ENCODE assay signal across 26 mouse cellular contexts in genomic region chr5:120471538-120471937, GRCm38 (mm10). TPM values are rescaled to one million over a fixed set of nuclear protein-coding genes. Genes with fewer than 3 reads are reported as not detected.
DNase-seq lines count a peak whose midpoint lies in the region; ATAC-seq lines count a peak whose summit lies in the region.
"Had no signal": no experiment of that assay in that cellular context is flagged by ENCODE, and none has a peak within 500 bp of the region (broad histone marks: within the 10 kb centered on the region; RNA-seq: fewer than 3 reads in every experiment).

No protein-coding gene starts in this region.

- ATAC-seq in limb, embryonic 11.5 days (ENCODE audit: insufficient number of reproducible peaks, low FRiP score, low TSS enrichment, low read depth) = 0 out of 2 replicates have a peak, but pooled peaks have one; percentile 55
- ATAC-seq in intestine, embryonic 15.5 days = peak; percentile 49
- ATAC-seq in kidney, embryonic 15.5 days (replicated peaks; ENCODE audit: low FRiP score) = 0 out of 2 replicates have a peak, but pooled peaks have one; percentile 47
- ATAC-seq in stomach, embryonic 16.5 days (ENCODE audit: insufficient read depth, low FRiP score) = 0 out of 2 replicates have a peak, but pooled peaks have one; percentile 34
- ATAC-seq: lung, postnatal 0 days; midbrain, embryonic 16.5 days had no signal

- WGBS in limb, embryonic 11.5 days = 44% methylated on average over 4 of the region's 4 CpGs
- 48% methylated on average over 4 of the region's 4 CpGs for WGBS in limb, embryonic 10.5 days
- 36% methylated on average over 4 of the region's 4 CpGs for WGBS in intestine, embryonic 15.5 days
- WGBS in kidney, embryonic 15.5 days = 28% methylated on average over 4 of the region's 4 CpGs
- 37% methylated on average over 4 of the region's 4 CpGs for WGBS in stomach, embryonic 16.5 days

- H3K9me3 ChIP-seq in limb, embryonic 11.5 days (ENCODE audit: control insufficient read depth, low read length) = no peaks in the 10 kb centered on the region
- no peaks in the 10 kb centered on the region for H3K9me3 ChIP-seq in limb, embryonic 10.5 days (replicated peaks)
- H3K9me3 ChIP-seq in intestine, embryonic 15.5 days = no peaks in the 10 kb centered on the region
- no peaks in the 10 kb centered on the region for H3K9me3 ChIP-seq in kidney, embryonic 15.5 days (replicated peaks)
- no peaks in the 10 kb centered on the region for H3K9me3 ChIP-seq in stomach, embryonic 16.5 days (replicated peaks; ENCODE audit: control insufficient read depth, low read length)
- H3K9me3 ChIP-seq: embryonic facial prominence, embryonic 12.5 days; forebrain, embryonic 12.5 days; G1E; heart, embryonic 15.5 days; hindbrain, embryonic 13.5 days; neural tube, embryonic 13.5 days had no signal

- no peak overlapping the region for H3K9ac ChIP-seq in limb, embryonic 11.5 days (ENCODE audit: low read length)
- H3K9ac ChIP-seq in intestine, embryonic 15.5 days = no peak overlapping the region
- no peak overlapping the region for H3K9ac ChIP-seq in kidney, embryonic 15.5 days
- H3K9ac ChIP-seq in stomach, embryonic 16.5 days (ENCODE audit: low read length) = no peak overlapping the region
- H3K9ac ChIP-seq: embryonic facial prominence, embryonic 12.5 days; forebrain, embryonic 12.5 days; heart, embryonic 15.5 days; hindbrain, embryonic 13.5 days; liver, embryonic 14.5 days; neural tube, embryonic 13.5 days had no signal

- H3K4me3 ChIP-seq in limb, embryonic 11.5 days (ENCODE audit: low read depth, low read length) = no peak overlapping the region
- no peak overlapping the region for H3K4me3 ChIP-seq in limb, embryonic 10.5 days
- H3K4me3 ChIP-seq in intestine, embryonic 15.5 days (replicated peaks) = no peak overlapping the region
- no peak overlapping the region for H3K4me3 ChIP-seq in kidney, embryonic 15.5 days (replicated peaks)
- no peak overlapping the region for H3K4me3 ChIP-seq in stomach, embryonic 16.5 days (replicated peaks; ENCODE audit: low read length)
- H3K4me3 ChIP-seq: embryonic facial prominence, embryonic 12.5 days; forebrain, embryonic 12.5 days; gastrocnemius, adult 2 months; heart, embryonic 15.5 days; hindbrain, embryonic 13.5 days; myocyte; neural tube, embryonic 13.5 days had no signal

- no peak for DNase-seq in limb, embryonic 11.5 days (ENCODE audit: low spot score)
- DNase-seq in limb, embryonic 10.5 days (ENCODE audit: low spot score) = no peak
- DNase-seq in cerebellum, postnatal 10 days = no peak
- DNase-seq in spleen, adult 18-20 months = no peak
- DNase-seq: adrenal gland, adult 2 months; B cell, adult 2 months; cerebellum, adult 11-12 months; cerebellum, postnatal 25 days; gastrocnemius, adult 2 months; heart, postnatal 36 days; left cerebral cortex, postnatal 4 days; thymus, postnatal 25 days had no signal

- no peak overlapping the region for H3K27ac ChIP-seq in limb, embryonic 11.5 days (replicated peaks; ENCODE audit: low read depth, low read length)
- no peak overlapping the region for H3K27ac ChIP-seq in limb, embryonic 10.5 days
- H3K27ac ChIP-seq in intestine, embryonic 15.5 days = no peak overlapping the region
- H3K27ac ChIP-seq in kidney, embryonic 15.5 days = no peak overlapping the region
- no peak overlapping the region for H3K27ac ChIP-seq in stomach, embryonic 16.5 days (ENCODE audit: low read length)
- H3K27ac ChIP-seq: embryonic facial prominence, embryonic 12.5 days; forebrain, embryonic 12.5 days; gastrocnemius, adult 2 months; heart, embryonic 15.5 days; hindbrain, embryonic 13.5 days; liver, embryonic 14.5 days; macrophage; neural tube, embryonic 13.5 days had no signal

- no peak overlapping the region for H3K4me2 ChIP-seq in limb, embryonic 11.5 days (ENCODE audit: low read depth, severe bottlenecking)
- H3K4me2 ChIP-seq in intestine, embryonic 15.5 days (replicated peaks) = no peak overlapping the region
- no peak overlapping the region for H3K4me2 ChIP-seq in kidney, embryonic 15.5 days
- no peak overlapping the region for H3K4me2 ChIP-seq in stomach, embryonic 16.5 days (ENCODE audit: low read depth, low read length)
- H3K4me2 ChIP-seq: embryonic facial prominence, embryonic 12.5 days; forebrain, embryonic 12.5 days; heart, embryonic 15.5 days; hindbrain, embryonic 13.5 days; neural tube, embryonic 13.5 days had no signal

- H3K4me1 ChIP-seq in limb, embryonic 11.5 days (ENCODE audit: control insufficient read depth, insufficient read depth, low read length) = 0 out of 2 replicates have a peak, but pooled peaks cover 5% of the 10 kb centered on the region
- peaks cover 23% of the 10 kb centered on the region for H3K4me1 ChIP-seq in limb, embryonic 10.5 days
- no peaks in the 10 kb centered on the region for H3K4me1 ChIP-seq in intestine, embryonic 15.5 days (replicated peaks)
- peaks cover 13% of the 10 kb centered on the region for H3K4me1 ChIP-seq in kidney, embryonic 15.5 days
- H3K4me1 ChIP-seq in stomach, embryonic 16.5 days (ENCODE audit: control insufficient read depth, insufficient read depth, low read length) = no peaks in the 10 kb centered on the region
- H3K4me1 ChIP-seq: embryonic facial prominence, embryonic 12.5 days had no signal

- no peaks in the 10 kb centered on the region for H3K27me3 ChIP-seq in limb, embryonic 11.5 days (ENCODE audit: control insufficient read depth, insufficient read depth, low read length)
- H3K27me3 ChIP-seq in limb, embryonic 10.5 days (ENCODE audit: low read depth, poor library complexity, severe bottlenecking) = peaks cover 5% of the 10 kb centered on the region; the same call in 1 of the 2 replicates
- H3K27me3 ChIP-seq in intestine, embryonic 15.5 days (replicated peaks) = no peaks in the 10 kb centered on the region
- peaks cover 5% of the 10 kb centered on the region for H3K27me3 ChIP-seq in kidney, embryonic 15.5 days
- H3K27me3 ChIP-seq in stomach, embryonic 16.5 days (ENCODE audit: control insufficient read depth, insufficient read depth, low read length) = no peaks in the 10 kb centered on the region; the same call in 1 of the 2 replicates
- H3K27me3 ChIP-seq: embryonic facial prominence, embryonic 12.5 days had no signal

- no peaks in the 10 kb centered on the region for H3K36me3 ChIP-seq in limb, embryonic 11.5 days (ENCODE audit: control insufficient read depth, insufficient read depth, low read length)
- H3K36me3 ChIP-seq in limb, embryonic 10.5 days = no peaks in the 10 kb centered on the region
- no peaks in the 10 kb centered on the region for H3K36me3 ChIP-seq in intestine, embryonic 15.5 days
- no peaks in the 10 kb centered on the region for H3K36me3 ChIP-seq in kidney, embryonic 15.5 days
- H3K36me3 ChIP-seq in stomach, embryonic 16.5 days (ENCODE audit: control insufficient read depth, insufficient read depth, low read length) = no peaks in the 10 kb centered on the region
- H3K36me3 ChIP-seq: embryonic facial prominence, embryonic 12.5 days; forebrain, embryonic 12.5 days; G1E; heart, embryonic 15.5 days; hindbrain, embryonic 13.5 days; neural tube, embryonic 13.5 days had no signal

RNA-seq across cellular contexts. Expression of gene Sdsl, which starts 1.1 kb away (rescaled TPM):
- polyA plus RNA-seq in limb, embryonic 11.5 days (2014; fragmentation: Nextera tagmentation; extraction: Ambion mirVana) = 4.0 and 4.2 TPM in 2 replicates
- 5.2 and 5.6 TPM in 2 replicates for polyA plus RNA-seq in limb, embryonic 10.5 days (2016; fragmentation: Nextera tagmentation; extraction: Ambion mirVana)
- polyA plus RNA-seq in intestine, embryonic 15.5 days (2015; fragmentation: Nextera tagmentation; extraction: Ambion mirVana) = 14.0 and 18.0 TPM in 2 replicates
- polyA plus RNA-seq in kidney, embryonic 15.5 days (2015; fragmentation: Nextera tagmentation; extraction: Ambion mirVana) = 11.2 and 14.4 TPM in 2 replicates
- polyA plus RNA-seq in stomach, embryonic 16.5 days (2015; fragmentation: Nextera tagmentation; extraction: Ambion mirVana) = 16.4 and 16.7 TPM in 2 replicates
- polyA plus RNA-seq: macrophage had no signal

RNA-seq across cellular contexts. Expression of gene Sds, which starts 4.8 kb away (rescaled TPM):
- not detected in 2 replicates for polyA plus RNA-seq in limb, embryonic 11.5 days (2014; fragmentation: Nextera tagmentation; extraction: Ambion mirVana)
- polyA plus RNA-seq in limb, embryonic 10.5 days (2016; fragmentation: Nextera tagmentation; extraction: Ambion mirVana) = not detected in 2 replicates
- polyA plus RNA-seq in intestine, embryonic 15.5 days (2015; fragmentation: Nextera tagmentation; extraction: Ambion mirVana) = not detected in 2 replicates
- polyA plus RNA-seq in kidney, embryonic 15.5 days (2015; fragmentation: Nextera tagmentation; extraction: Ambion mirVana) = not detected in 2 replicates
- polyA plus RNA-seq in stomach, embryonic 16.5 days (2015; fragmentation: Nextera tagmentation; extraction: Ambion mirVana) = 0.18 and 0.70 TPM in 2 replicates
- polyA plus RNA-seq: embryonic facial prominence, embryonic 12.5 days; forebrain, embryonic 12.5 days; G1E; heart, embryonic 15.5 days; hindbrain, embryonic 13.5 days; lung, postnatal 0 days; macrophage; midbrain, embryonic 16.5 days; myocyte; neural tube, embryonic 13.5 days had no signal

RNA-seq across cellular contexts. Expression of gene Plbd2, which starts 31.9 kb away (rescaled TPM):
- 29.2 and 29.8 TPM in 2 replicates for polyA plus RNA-seq in limb, embryonic 11.5 days (2014; fragmentation: Nextera tagmentation; extraction: Ambion mirVana)
- 41.3 and 43.1 TPM in 2 replicates for polyA plus RNA-seq in limb, embryonic 10.5 days (2016; fragmentation: Nextera tagmentation; extraction: Ambion mirVana)
- 49.8 and 50.2 TPM in 2 replicates for polyA plus RNA-seq in intestine, embryonic 15.5 days (2015; fragmentation: Nextera tagmentation; extraction: Ambion mirVana)
- polyA plus RNA-seq in kidney, embryonic 15.5 days (2015; fragmentation: Nextera tagmentation; extraction: Ambion mirVana) = 50.8 and 60.0 TPM in 2 replicates
- 37.1 and 40.3 TPM in 2 replicates for polyA plus RNA-seq in stomach, embryonic 16.5 days (2015; fragmentation: Nextera tagmentation; extraction: Ambion mirVana)

RNA-seq across cellular contexts. Expression of gene Slc8b1, which starts 39.4 kb away (rescaled TPM):
- polyA plus RNA-seq in limb, embryonic 11.5 days (2014; fragmentation: Nextera tagmentation; extraction: Ambion mirVana) = 1.6 and 2.7 TPM in 2 replicates
- 3.7 and 4.4 TPM in 2 replicates for polyA plus RNA-seq in limb, embryonic 10.5 days (2016; fragmentation: Nextera tagmentation; extraction: Ambion mirVana)
- 6.2 and 6.6 TPM in 2 replicates for polyA plus RNA-seq in intestine, embryonic 15.5 days (2015; fragmentation: Nextera tagmentation; extraction: Ambion mirVana)
- polyA plus RNA-seq in kidney, embryonic 15.5 days (2015; fragmentation: Nextera tagmentation; extraction: Ambion mirVana) = 9.4 and 9.7 TPM in 2 replicates
- 8.6 and 9.2 TPM in 2 replicates for polyA plus RNA-seq in stomach, embryonic 16.5 days (2015; fragmentation: Nextera tagmentation; extraction: Ambion mirVana)

RNA-seq across cellular contexts. Expression of gene Lhx5, which starts 40.0 kb away (rescaled TPM):
- polyA plus RNA-seq in limb, embryonic 11.5 days (2014; fragmentation: Nextera tagmentation; extraction: Ambion mirVana) = not detected in 2 replicates
- not detected in 2 replicates for polyA plus RNA-seq in limb, embryonic 10.5 days (2016; fragmentation: Nextera tagmentation; extraction: Ambion mirVana)
- 0.08 TPM in 1 of 2 replicates, not detected in the other for polyA plus RNA-seq in intestine, embryonic 15.5 days (2015; fragmentation: Nextera tagmentation; extraction: Ambion mirVana)
- polyA plus RNA-seq in kidney, embryonic 15.5 days (2015; fragmentation: Nextera tagmentation; extraction: Ambion mirVana) = not detected in 2 replicates
- 0.06 and 0.07 TPM in 2 replicates for polyA plus RNA-seq in stomach, embryonic 16.5 days (2015; fragmentation: Nextera tagmentation; extraction: Ambion mirVana)
- polyA plus RNA-seq: adrenal gland, adult 2 months; G1E; heart, embryonic 15.5 days; liver, embryonic 14.5 days; lung, postnatal 0 days; macrophage; myocyte had no signal
